Mouse (Mus musculus): ENCODE measurements around the gene Epsti1.

Gene Epsti1

GRCm38 (mm10) chr14:77925414-77925813, 21.4 kb downstream of the Epsti1 start:
- no peak for DNase-seq

- DNase-seq: peak; percentile 34
Measured at GRCm38 (mm10) chr14:77926718-77927117, 22.7 kb downstream of the Epsti1 start.

- peak; percentile 76 for DNase-seq
Measured at GRCm38 (mm10) chr14:77928021-77928420, 24.0 kb downstream of the Epsti1 start.

GRCm38 (mm10) chr14:77928653-77929052, 24.6 kb downstream of the Epsti1 start:
- DNase-seq: no peak

GRCm38 (mm10) chr14:77929139-77929678, 25.2 kb downstream of the Epsti1 start:
- no peak for DNase-seq

- no peak for DNase-seq
Measured at GRCm38 (mm10) chr14:77932150-77933047, 28.4 kb downstream of the Epsti1 start.

- no peak for DNase-seq
Measured at GRCm38 (mm10) chr14:77933243-77933642, 29.2 kb downstream of the Epsti1 start.

- DNase-seq: no peak
Measured at GRCm38 (mm10) chr14:77934431-77934830, 30.4 kb downstream of the Epsti1 start.

GRCm38 (mm10) chr14:77941105-77941504, 37.1 kb downstream of the Epsti1 start:
- DNase-seq: no peak

- no peak for DNase-seq
Measured at GRCm38 (mm10) chr14:77942235-77942634, 38.2 kb downstream of the Epsti1 start.

- no peak for DNase-seq
Measured at GRCm38 (mm10) chr14:77942793-77943558, 38.9 kb downstream of the Epsti1 start.

- DNase-seq: no peak
Measured at GRCm38 (mm10) chr14:77961741-77962140, 57.7 kb downstream of the Epsti1 start.

- no peak for DNase-seq
Measured at GRCm38 (mm10) chr14:77963525-77963924, 59.5 kb downstream of the Epsti1 start.

- no peak for DNase-seq
Measured at GRCm38 (mm10) chr14:77971355-77971754, 67.3 kb downstream of the Epsti1 start.

- DNase-seq: peak; percentile 32
Measured at GRCm38 (mm10) chr14:77974221-77974620, 70.2 kb downstream of the Epsti1 start.

GRCm38 (mm10) chr14:77975702-77976101, 71.7 kb downstream of the Epsti1 start:
- no peak for DNase-seq

- DNase-seq: no peak
Measured at GRCm38 (mm10) chr14:77981516-77981915, 77.5 kb downstream of the Epsti1 start.

GRCm38 (mm10) chr14:77997731-77998130, 93.7 kb downstream of the Epsti1 start:
- DNase-seq: no peak

GRCm38 (mm10) chr14:78004486-78004885, 100.4 kb downstream of the Epsti1 start:
- DNase-seq: no peak

- no peak for DNase-seq
Measured at GRCm38 (mm10) chr14:78008019-78008418, 104.0 kb downstream of the Epsti1 start.

- DNase-seq: no peak
Measured at GRCm38 (mm10) chr14:78011808-78012207, 107.8 kb downstream of the Epsti1 start.

GRCm38 (mm10) chr14:78015540-78016321, 111.7 kb downstream of the Epsti1 start:
- DNase-seq: no peak

- no peak for DNase-seq
Measured at GRCm38 (mm10) chr14:78016398-78016797, 112.4 kb downstream of the Epsti1 start.

All from right cerebral cortex, adult 18-20 months (tissue).